Mouse (Mus musculus) monocyte, adult 2 months (primary cell): ENCODE measurements around the gene Dnah2.
"Not testable (repeated sequence)": the region's sequence is repeated elsewhere in the genome, so short reads cannot be mapped to it uniquely, and the experiment has no call there.

ENCODE experiments used
- DNase-seq, 2 experiments: peaks; one replicate each; pipeline ENCODE4 v3.0.0; 2022; ENCODE audit warnings: low spot score in 2 of 2, low read depth in 1 of 2

Dnah2 gene

GRCm38 (mm10) chr11:69395634-69396373, 153.1 kb downstream of the Dnah2 start:
- DNase-seq, result peak; percentile 91 to 93

GRCm38 (mm10) chr11:69395235-69395633, 153.7 kb downstream of the Dnah2 start, which contains the start of the genes Naa38 and Cyb5d1:
Gene Naa38 (plus strand): TSS chr11:69395487.
Gene Cyb5d1 (minus strand): TSS chr11:69395631.
- peak; percentile 75 to 83 for DNase-seq

- DNase-seq, result not testable (repeated sequence)
These were observed 154.2 kb downstream of the Dnah2 start for GRCm38 (mm10) chr11:69394591-69395167.

- peak in 1 of 2 experiments; percentile 30 for DNase-seq
These were observed 158.4 kb downstream of the Dnah2 start for GRCm38 (mm10) chr11:69390400-69391034.

GRCm38 (mm10) chr11:69389531-69390399, 159.1 kb downstream of the Dnah2 start:
- DNase-seq, result no peak

GRCm38 (mm10) chr11:69388680-69389079, 160.2 kb downstream of the Dnah2 start:
- no peak for DNase-seq

GRCm38 (mm10) chr11:69386758-69387157, 162.2 kb downstream of the Dnah2 start:
- no peak for DNase-seq

- DNase-seq, result no peak
These were observed 163.9 kb downstream of the Dnah2 start for GRCm38 (mm10) chr11:69384979-69385378.

- no peak for DNase-seq
These were observed 166.3 kb downstream of the Dnah2 start for GRCm38 (mm10) chr11:69382478-69383105.

- no peak for DNase-seq
These were observed 167.6 kb downstream of the Dnah2 start for GRCm38 (mm10) chr11:69381356-69381755.

- DNase-seq, result no peak
These were observed 169.3 kb downstream of the Dnah2 start for GRCm38 (mm10) chr11:69379600-69379999.

GRCm38 (mm10) chr11:69377766-69378165, 171.1 kb downstream of the Dnah2 start:
- DNase-seq, result no peak

GRCm38 (mm10) chr11:69375646-69376045, 173.3 kb downstream of the Dnah2 start:
- DNase-seq, result no peak

- DNase-seq, result no peak
These were observed 175.5 kb downstream of the Dnah2 start for GRCm38 (mm10) chr11:69373223-69373965.

GRCm38 (mm10) chr11:69372780-69373170, 176.1 kb downstream of the Dnah2 start:
- DNase-seq, result no peak

- DNase-seq, result no peak
These were observed 176.7 kb downstream of the Dnah2 start for GRCm38 (mm10) chr11:69372056-69372779.

- no peak for DNase-seq
These were observed 177.3 kb downstream of the Dnah2 start for GRCm38 (mm10) chr11:69371601-69372000.

GRCm38 (mm10) chr11:69370817-69371215, 178.1 kb downstream of the Dnah2 start:
- DNase-seq, result no peak
